Mouse (Mus musculus) kidney, adult 18-20 months (tissue): ENCODE data around the gene Dcun1d2.
A peak's percentile ranks its signal among the peaks of the same experiment; 100 is the strongest.
"Not testable (repeated sequence)": the region's sequence is repeated elsewhere in the genome, so short reads cannot be mapped to it uniquely, and the experiment has no call there.

Experiments used
- DNase-seq: peaks from one replicate; pipeline ENCODE4 v3.0.0; 2021

Dcun1d2 gene

GRCm38 (mm10) chr8:13287692-13288623 is at the start of gene Dcun1d2, which contains the start of gene Tmco3:
TSS of gene Dcun1d2 (minus strand) at chr8:13288131.
TSS of gene Tmco3 (plus strand) at chr8:13288190.
- peak; percentile 98 for DNase-seq

GRCm38 (mm10) chr8:13337678-13338077 is 49.7 kb upstream of the Dcun1d2 start:
- no peak for DNase-seq

- not testable (repeated sequence) for DNase-seq
Measured at GRCm38 (mm10) chr8:13337245-13337644, 49.3 kb upstream of the Dcun1d2 start.

GRCm38 (mm10) chr8:13334671-13335070 is 46.7 kb upstream of the Dcun1d2 start:
- DNase-seq = no peak

DNA sequence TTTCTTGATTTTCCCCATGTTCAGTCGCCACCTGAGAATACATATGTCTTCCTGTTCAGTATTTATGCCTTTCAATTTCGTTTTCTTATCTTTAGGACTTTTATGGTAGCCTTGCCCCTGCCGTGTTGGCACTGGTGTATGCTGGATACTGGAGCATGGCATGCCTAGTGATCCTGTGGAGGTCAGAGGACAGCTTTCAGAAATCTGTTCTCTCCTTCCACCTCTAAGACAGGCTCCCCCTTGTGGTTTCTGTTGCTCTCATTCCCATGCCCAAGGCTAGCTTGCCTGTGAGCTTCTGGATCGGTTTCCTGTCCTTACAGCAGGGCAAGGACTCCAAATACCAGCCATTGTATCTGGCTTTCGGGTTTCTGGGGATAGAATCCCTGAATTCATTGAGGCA is 38.7 kb upstream of the Dcun1d2 start:
- DNase-seq = peak; percentile 40

DNA sequence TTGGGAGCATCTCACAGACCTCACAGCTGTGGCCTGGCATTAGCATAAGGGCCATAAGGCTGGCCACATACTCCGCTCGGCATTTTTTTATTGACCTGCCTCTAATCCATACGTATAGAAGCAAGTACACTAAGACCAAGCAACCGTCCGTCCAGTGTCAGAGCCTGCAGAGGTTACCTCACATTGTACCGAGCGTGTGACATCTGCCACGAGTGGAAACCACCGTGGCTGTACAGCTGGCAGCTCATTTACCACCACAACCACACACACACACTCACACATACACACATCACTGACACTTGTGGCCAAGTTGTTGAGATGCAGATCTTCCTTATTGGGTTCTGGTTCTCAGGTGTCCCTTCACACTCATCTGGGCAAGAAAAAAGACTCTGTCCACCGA is 28.7 kb upstream of the Dcun1d2 start:
- no peak for DNase-seq

GRCm38 (mm10) chr8:13314922-13315321 is 27.0 kb upstream of the Dcun1d2 start:
- DNase-seq = no peak

DNA sequence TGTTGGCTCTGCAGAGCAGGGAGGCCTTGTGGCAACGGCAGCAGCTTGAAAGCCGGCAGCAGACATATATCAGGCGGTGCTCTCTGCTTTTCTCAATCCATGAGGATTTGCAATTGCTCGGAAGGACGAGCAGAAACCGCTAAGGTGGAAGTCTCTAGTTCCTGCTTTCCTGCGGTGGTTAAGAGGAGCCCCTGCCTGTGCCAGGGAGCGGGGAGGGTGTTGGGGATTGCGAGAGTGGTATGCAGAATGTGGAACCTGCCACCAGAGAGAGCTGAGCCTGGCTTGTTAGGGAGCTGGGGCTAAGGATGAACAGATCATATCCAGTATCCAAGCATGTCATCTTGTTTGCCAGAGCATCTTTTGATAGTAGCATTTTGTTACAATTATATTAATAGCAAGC is 19.0 kb upstream of the Dcun1d2 start:
- DNase-seq = no peak

DNA sequence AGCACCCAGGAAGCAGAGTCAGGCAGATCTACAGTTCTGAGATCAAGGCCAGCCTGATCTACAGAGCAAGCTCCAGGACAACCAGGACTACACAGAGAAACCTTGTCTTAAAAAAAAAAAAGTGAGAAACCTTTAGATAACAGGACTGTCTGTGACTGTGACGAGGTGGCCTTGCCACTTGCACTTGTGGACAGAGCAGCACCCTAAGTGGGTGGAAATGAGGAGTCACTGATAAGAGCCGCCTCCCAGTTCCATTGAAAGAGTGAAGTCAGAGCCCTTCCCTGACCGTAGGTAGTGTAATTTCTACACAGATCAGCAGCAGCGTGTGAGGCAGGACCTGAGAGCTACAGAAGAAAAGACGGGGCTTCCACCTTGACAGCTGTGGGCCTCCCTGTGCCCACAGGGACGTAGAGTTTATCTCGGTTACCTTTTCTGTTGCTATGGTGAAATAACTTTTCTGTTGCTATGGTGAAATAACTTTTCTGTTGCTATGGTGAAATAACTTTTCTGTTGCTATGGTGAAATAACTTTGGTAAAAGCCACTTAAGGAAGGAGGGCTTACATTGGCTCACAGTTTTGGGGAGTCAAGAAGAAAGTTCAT is 18.5 kb upstream of the Dcun1d2 start:
- DNase-seq = no peak

GRCm38 (mm10) chr8:13305884-13306283 is 18.0 kb upstream of the Dcun1d2 start:
- no peak for DNase-seq

DNA sequence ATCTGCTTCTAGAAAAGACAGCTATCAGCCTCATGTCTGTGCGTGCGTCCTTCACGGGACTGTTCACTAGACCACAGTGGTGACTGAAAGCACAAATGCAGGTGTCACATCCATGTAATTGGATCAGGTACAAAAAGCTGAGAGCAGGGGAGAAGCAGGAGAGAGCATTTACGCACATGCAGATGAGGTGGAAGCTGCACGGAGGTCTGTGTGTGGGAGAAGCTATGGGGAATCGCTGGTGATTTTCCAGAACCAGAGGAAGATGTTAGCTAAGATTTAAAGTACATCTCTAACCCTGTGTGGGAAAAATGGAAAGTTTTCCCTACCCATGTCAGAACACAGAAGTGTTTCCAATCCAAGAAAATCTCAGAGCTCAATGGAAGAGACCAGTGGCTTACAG is 17.5 kb upstream of the Dcun1d2 start:
- no peak for DNase-seq

- no peak for DNase-seq
Measured at GRCm38 (mm10) chr8:13301036-13301435, 13.1 kb upstream of the Dcun1d2 start.

- DNase-seq = peak; percentile 23
Measured at GRCm38 (mm10) chr8:13299571-13299970, 11.6 kb upstream of the Dcun1d2 start.

DNA sequence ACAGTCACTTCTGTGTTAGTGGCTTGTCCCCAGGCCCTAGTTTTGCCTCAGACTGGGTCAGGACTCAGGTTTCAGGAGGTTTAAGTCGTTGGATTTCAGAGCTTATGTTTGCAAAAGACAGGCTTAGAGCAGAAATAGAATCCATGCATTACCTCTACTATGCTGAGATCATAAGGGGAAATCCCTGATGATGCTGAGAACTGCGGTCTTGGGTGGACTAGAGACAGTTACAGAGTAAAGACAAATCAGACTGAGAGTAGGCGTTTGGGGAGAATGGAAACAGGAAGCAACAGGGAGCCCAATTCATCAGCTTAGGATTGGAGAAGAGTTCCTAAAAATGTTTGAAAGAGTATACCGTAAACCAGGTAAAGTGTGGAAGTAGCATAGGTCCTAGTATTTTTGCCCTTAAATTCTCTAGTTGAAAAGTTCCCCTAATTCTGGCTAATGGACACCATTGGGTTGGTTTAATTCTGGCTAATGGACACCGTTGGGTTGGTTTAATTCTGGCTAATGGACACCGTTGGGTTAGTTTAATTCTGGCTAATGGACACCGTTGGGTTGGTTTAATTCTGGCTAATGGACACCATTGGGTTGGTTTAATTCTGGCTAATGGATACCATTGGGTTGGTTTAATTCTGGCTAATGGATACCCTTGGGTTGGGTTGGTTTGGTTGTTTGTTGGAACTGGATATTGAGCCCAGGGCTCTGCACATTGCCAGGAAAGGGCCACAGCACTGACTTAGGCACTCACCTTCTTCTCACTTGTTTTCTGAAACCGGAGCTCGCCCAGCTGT is 5.9 kb upstream of the Dcun1d2 start:
- DNase-seq = no peak

GRCm38 (mm10) chr8:13292364-13292763 is 4.4 kb upstream of the Dcun1d2 start:
- peak; percentile 85 for DNase-seq

DNA sequence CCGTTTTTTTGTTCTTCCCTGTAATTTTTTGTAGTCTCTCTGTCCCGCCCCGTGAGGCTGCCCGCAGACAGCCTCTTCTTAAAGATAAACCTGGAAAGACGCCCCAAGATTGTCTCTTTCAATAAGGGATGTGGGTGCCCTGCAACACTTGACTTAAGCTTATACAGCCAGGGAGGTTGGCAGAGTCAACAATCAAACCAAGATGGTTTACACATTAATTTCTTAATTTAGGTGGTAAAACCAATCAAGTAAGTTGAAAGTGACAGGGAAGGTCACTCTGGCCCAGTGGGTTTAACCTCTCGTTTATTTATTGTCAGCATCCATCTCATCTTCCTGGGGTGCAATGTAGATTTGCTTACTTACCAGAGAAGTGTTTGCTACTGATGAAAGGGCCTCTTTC is 715 bp upstream of the Dcun1d2 start:
- DNase-seq = no peak

GRCm38 (mm10) chr8:13287304-13287691 is 633 bp downstream of the Dcun1d2 start:
- DNase-seq = peak; percentile 94

DNA sequence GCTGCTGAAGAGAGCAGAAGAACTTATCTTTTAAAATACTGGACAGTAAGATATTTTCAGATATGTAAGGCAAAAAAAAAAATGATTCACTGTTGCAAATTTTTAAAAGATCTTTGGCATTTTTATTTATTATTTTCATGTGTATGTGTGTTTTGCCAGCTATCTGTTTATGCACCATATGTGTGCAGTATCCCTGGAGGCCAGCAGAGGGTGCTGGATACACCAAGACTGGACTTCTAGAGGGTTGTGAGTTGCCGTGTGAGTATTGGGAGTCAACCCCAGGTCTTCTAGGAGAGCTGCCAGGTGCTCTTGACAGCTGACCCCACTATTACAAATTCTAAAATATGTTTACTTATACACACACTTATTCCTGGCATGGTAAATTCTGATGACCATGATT is 4.7 kb downstream of the Dcun1d2 start:
- no peak for DNase-seq

- DNase-seq = no peak
Measured at GRCm38 (mm10) chr8:13276941-13277447, 10.9 kb downstream of the Dcun1d2 start.

DNA sequence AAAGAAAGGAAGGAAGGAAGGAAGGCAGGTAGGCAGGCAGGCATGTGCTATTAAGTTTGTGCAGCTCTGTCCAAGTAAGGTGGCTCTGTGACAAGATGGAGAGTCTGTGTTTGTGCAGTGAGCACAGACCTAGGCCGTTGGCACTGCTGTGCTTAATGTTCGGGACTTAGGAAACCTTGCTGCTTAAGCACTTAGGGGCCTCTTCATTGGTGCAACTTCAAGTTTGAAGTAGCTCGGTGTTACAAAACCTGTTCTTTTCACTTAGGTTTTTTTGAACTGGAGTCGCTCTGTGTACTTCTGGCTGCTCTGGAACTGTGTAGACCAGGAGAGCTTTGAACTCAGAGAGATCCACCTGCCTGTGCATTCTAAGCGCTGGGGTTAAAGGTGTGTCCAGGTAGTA is 15.1 kb downstream of the Dcun1d2 start:
- no peak for DNase-seq

GRCm38 (mm10) chr8:13267566-13267965 is 20.4 kb downstream of the Dcun1d2 start:
- DNase-seq = no peak

DNA sequence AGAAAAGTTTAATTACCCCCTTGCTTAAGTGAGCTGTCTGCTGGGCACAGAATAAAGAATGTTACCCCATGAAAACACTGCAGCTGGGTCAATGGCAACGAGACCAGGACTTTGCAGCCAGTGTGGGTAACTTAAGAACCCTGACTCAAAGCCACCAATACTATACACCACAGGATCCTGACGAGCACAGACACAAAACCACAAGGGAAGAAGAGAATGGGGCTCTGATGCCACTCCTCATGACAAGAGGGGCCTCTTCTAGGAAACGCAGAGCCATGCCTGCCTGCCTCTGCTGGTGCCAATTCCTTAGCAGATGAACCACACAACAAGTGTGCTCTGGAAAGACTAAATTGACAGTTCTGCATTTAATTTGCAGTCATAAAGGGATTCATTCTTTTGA is 24.6 kb downstream of the Dcun1d2 start:
- DNase-seq = no peak

GRCm38 (mm10) chr8:13254019-13254418 is 33.9 kb downstream of the Dcun1d2 start, which contains the start of gene Adprhl1:
TSS of gene Adprhl1 (minus strand) at chr8:13254162.
- DNase-seq = peak; percentile 69
